Mouse (Mus musculus): ENCODE data around the gene Atraid. TPM values are rescaled to one million over a fixed set of nuclear protein-coding genes. Genes with fewer than 3 reads are reported as not detected.

Gene Atraid
- polyA plus RNA-seq, 1 experiment from 2014 or later = 107 TPM

DNA sequence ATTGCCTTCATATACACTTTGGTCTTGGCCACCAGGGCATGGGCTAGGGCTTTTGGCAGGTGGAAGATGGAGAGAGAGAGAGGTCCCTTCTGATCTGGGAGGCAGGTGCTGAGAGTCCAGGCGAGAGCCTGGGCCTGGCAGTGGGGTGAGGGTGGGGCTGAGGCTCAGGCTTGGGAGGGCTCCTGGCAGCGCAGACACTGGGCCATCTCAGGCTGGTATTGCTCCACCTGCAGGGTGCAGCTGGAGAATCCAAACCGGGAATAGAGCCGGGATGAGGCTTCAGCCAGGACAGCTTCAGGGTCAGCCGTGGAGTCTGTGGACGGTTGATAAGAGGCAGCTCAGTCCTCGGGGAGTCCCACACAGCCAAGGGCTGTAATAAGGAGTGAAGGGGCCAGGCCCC is 38.5 kb downstream of the Atraid start:
- Histone ChIP-seq H3K4me1 (ENCODE audit: control insufficient read depth, insufficient read depth, low read length) (peaks cover 3% of the 10 kb centered on the region; the same call in 1 of the 2 replicates), H3K4me2 (no peak overlapping the region), H3K27ac (ENCODE audit: low read depth, low read length) (no peak overlapping the region), H3K4me3 (ENCODE audit: low read depth, low read length) (no peak overlapping the region), H3K36me3 (ENCODE audit: control insufficient read depth, insufficient read depth, low read length) (no peaks in the 10 kb centered on the region), H3K27me3 (ENCODE audit: control insufficient read depth, insufficient read depth, low read length) (peaks cover 13% of the 10 kb centered on the region), H3K9ac (ENCODE audit: low read length) (no peak overlapping the region), H3K9me3 (ENCODE audit: control insufficient read depth, low read length) (no peaks in the 10 kb centered on the region)
- 30% methylated on average over 7 of the region's 7 CpGs for WGBS
- DNase-seq (ENCODE audit: low spot score, missing footprints) (no peak), ATAC-seq (ENCODE audit: low FRiP score) (peak; percentile 14; the same call in 1 of the 2 replicates)

DNA sequence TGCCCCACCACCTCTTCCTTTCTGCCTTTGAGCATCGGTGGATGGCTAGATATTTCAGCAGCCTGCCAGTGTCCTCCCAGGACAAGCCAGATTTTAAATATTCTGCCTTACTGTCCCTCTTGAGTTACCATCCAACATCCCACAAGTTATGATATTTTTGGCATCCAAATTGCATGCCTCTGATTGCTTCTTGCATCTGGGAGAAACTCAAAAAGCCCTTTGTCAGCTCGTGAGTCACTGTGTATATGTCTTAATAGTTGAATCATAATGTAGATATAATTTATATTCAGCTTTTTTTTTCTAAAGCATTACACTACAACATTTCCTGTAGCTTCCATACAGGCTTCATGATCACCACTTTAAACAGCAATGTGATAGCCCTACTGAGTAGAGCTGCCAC is 39.0 kb downstream of the Atraid start:
- 77% methylated on average over 2 of the region's 2 CpGs for WGBS
- Histone ChIP-seq H3K4me2 (no peak overlapping the region), H3K9ac (ENCODE audit: low read length) (no peak overlapping the region), H3K9me3 (ENCODE audit: control insufficient read depth, low read length) (no peaks in the 10 kb centered on the region), H3K4me1 (ENCODE audit: control insufficient read depth, insufficient read depth, low read length) (peaks cover 3% of the 10 kb centered on the region; the same call in 1 of the 2 replicates), H3K36me3 (ENCODE audit: control insufficient read depth, insufficient read depth, low read length) (no peaks in the 10 kb centered on the region), H3K27me3 (ENCODE audit: control insufficient read depth, insufficient read depth, low read length) (peaks cover 18% of the 10 kb centered on the region), H3K27ac (ENCODE audit: low read depth, low read length) (no peak overlapping the region), H3K4me3 (ENCODE audit: low read depth, low read length) (no peak overlapping the region)
- DNase-seq (ENCODE audit: low spot score, missing footprints) (no peak), ATAC-seq (ENCODE audit: low FRiP score) (no peak)

DNA sequence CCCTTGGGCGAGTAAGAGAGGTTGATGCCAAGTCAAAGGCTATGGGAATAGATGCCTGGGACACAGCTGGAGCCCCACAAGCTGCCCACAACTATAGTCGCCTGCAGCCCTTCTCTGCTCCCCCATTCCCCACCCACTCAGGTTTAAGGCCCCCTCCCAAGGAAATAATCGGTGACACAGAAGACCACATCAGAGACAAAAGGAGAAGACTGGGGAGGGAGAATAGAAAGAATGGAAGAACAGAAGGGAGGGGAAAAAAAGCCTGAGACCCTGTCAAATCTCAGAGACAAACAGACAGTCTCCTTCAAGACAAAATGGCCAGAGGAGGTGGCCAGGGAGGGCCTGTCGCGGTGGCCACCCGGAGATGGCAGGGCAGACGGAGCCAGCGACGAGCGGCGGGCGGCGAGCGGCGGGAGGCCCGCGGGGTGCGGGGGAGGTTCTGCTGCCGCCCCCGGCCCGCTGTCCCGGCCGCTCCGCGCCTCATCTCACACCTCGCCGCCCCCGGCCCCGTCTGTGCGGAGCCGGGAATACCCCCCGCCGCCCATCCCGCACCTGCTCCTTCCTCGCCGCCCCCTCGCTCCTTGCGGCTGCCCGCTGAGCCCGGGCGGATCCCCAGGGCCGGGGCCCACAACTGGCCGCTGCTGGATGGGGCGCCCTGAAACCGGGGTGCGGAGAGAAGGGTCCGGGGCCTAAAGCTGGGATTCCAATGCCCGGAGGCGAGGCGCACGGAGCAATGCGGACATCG is 44.3 kb downstream of the Atraid start:
- H3K4me1 ChIP-seq (ENCODE audit: control insufficient read depth, insufficient read depth, low read length) = peaks cover 20% of the 10 kb centered on the region
- peak; percentile 91 for DNase-seq (ENCODE audit: low spot score, missing footprints)

DNA sequence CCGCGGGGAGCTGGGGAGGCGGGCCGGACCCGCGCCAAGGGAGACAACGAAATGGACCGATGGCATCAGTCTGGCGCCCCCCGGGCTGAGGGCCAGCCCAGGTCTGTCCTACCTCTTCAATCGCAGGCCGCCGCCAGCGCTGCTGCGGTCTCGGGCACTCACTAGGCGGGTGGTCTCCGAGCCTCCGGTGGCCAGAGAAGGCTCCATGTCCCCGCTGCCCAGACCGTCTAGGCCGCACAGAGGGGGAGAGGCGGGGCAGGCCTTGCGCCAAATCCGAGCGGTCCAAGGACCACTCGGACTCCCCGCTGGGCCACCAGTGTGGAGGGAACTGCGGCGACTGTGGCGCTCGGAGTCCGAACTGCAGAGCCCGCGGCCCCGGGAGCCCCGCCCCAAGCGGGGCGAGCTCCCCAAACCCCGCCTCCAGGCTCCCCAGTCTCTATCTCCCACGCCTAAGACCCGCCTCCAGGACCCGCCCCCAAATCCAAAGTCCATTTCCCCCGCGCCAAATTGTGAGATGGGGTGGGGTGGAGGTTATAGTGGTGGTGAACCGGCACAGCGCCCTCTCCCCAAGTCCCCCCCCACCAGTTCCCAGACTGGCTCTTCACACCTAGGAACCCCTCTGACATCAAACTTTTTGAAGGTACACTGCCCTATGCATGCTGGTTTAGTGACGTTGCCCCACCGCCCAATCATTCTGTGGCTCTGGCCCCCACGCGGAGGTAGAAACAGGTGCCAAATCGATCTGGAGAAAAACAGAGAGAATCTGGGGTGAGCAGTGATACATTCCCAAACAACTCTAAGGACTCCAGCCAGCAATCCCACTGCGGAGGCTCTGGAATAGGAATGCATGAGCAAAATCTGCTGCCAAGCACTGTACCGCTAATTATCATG is 45.3 kb downstream of the Atraid start:
- peak overlapping the region; percentile 57 for H3K9ac ChIP-seq (ENCODE audit: low read length)
- H3K4me2 ChIP-seq = peak overlapping the region; percentile 58
- under 1% methylated on average over 45 of the region's 54 CpGs for WGBS
- peaks cover 69% of the 10 kb centered on the region for H3K27me3 ChIP-seq (ENCODE audit: control insufficient read depth, insufficient read depth, low read length)
- peaks cover 20% of the 10 kb centered on the region for H3K4me1 ChIP-seq (ENCODE audit: control insufficient read depth, insufficient read depth, low read length)
- peak overlapping the region; percentile 45 for H3K4me3 ChIP-seq (ENCODE audit: low read depth, low read length)
- no peaks in the 10 kb centered on the region for H3K9me3 ChIP-seq (ENCODE audit: control insufficient read depth, low read length)
- H3K27ac ChIP-seq (ENCODE audit: low read depth, low read length) = no peak overlapping the region
- DNase-seq (ENCODE audit: low spot score, missing footprints) = peak; percentile 94
- ATAC-seq (ENCODE audit: low FRiP score) = peak; percentile 70
- H3K36me3 ChIP-seq (ENCODE audit: control insufficient read depth, insufficient read depth, low read length) = no peaks in the 10 kb centered on the region

More for the DNA sequence above, 44.3 kb downstream of the Atraid start:
- 2% methylated on average over 51 of the region's 53 CpGs for WGBS
- H3K36me3 ChIP-seq (ENCODE audit: control insufficient read depth, insufficient read depth, low read length) = no peaks in the 10 kb centered on the region
- H3K4me3 ChIP-seq (ENCODE audit: low read depth, low read length) = peak overlapping the region; percentile 45
- ATAC-seq (ENCODE audit: low FRiP score) = 0 out of 2 replicates have a peak, but pooled peaks have one; percentile 5
- H3K27ac ChIP-seq (ENCODE audit: low read depth, low read length) = no peak overlapping the region
- peak overlapping the region; percentile 58 for H3K4me2 ChIP-seq
- no peaks in the 10 kb centered on the region for H3K9me3 ChIP-seq (ENCODE audit: control insufficient read depth, low read length)
- peak overlapping the region; percentile 57 for H3K9ac ChIP-seq (ENCODE audit: low read length)
- H3K27me3 ChIP-seq (ENCODE audit: control insufficient read depth, insufficient read depth, low read length) = peaks cover 69% of the 10 kb centered on the region

DNA sequence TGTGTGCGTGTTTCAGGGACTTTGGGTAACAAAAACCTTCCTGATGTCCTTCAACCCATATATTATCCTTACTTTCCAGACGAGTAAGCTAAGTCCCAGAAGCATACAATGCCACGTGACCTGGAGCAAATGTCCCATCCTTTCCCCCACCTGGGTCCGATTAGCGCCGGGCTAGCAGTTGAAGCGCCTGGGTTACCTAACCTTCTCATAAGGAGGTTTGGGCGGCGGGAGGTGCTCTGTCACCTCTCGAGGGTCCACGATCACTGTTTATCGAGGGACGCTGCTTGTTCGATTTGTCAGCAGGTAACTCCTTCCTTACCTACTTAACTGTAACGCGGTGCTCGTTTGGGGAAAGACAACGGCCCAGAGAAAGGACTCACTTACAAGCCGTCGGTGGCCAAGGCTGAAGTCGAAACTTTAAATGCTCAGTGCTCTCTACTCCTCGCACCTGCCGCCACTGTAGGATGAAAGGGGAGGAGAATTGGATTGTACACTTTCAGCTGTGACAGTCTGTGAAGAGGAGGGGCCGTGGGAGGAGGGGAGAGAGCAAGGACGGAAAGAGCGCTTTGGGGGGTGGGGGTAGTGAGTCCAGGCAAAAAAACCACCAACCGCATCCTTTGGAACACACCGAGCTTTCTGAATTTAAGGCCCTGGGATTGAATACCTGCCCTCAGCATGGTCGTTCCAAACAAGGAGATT is 46.1 kb downstream of the Atraid start:
- Histone ChIP-seq H3K4me1 (ENCODE audit: control insufficient read depth, insufficient read depth, low read length) (peaks cover 20% of the 10 kb centered on the region), H3K4me3 (ENCODE audit: low read depth, low read length) (peak overlapping the region; percentile 15; the same call in 1 of the 2 replicates), H3K9ac (ENCODE audit: low read length) (no peak overlapping the region), H3K27ac (ENCODE audit: low read depth, low read length) (no peak overlapping the region), H3K27me3 (ENCODE audit: control insufficient read depth, insufficient read depth, low read length) (peaks cover 69% of the 10 kb centered on the region), H3K4me2 (peak overlapping the region; percentile 10; the same call in 1 of the 2 replicates), H3K36me3 (ENCODE audit: control insufficient read depth, insufficient read depth, low read length) (no peaks in the 10 kb centered on the region), H3K9me3 (ENCODE audit: control insufficient read depth, low read length) (no peaks in the 10 kb centered on the region)
- 3% methylated on average over 29 of the region's 29 CpGs for WGBS
- DNase-seq (ENCODE audit: low spot score, missing footprints) (peak; percentile 90), ATAC-seq (ENCODE audit: low FRiP score) (no peak)

DNA sequence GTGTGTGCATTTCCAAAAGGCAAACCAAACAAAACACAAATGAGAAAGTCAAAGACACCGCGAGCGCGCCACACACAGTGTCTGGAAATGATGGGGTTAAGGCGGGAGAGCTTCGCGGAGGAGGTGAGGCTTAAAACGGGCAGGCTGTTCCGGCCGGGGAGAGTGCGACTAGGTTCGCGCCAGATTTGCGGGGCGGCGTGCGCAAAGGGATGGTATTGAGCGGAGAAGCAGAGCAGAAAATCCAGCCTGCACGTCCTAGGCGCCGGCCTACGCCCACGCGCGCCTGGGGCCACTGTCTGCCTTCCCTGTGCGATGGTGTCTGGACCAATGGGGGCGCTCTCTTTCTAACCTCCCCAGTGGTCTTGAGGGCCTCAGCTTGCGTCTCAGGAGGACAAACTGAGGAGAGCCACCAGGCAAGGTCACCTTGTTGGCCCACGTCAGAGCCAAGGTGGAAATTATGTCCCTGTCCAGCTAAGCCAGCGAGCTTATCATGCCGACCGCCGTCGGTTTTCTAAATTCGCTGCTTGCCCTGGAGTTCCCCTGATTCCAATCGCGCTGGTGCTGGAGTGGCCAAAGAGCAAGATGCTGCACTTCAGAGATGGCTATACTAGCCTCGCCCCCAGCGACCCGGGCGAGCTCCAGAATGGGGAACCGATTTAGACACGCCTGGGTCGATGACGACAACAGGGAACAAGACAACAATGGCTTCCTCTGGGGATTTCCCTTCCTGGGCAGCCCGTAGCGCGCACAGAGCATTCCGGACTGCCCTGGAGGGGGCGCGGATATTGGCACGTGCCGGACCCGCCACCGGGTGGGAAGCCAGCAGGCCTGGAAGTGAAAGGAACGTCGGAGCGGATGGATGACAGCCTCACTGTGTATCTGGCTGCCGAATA is 46.9 kb downstream of the Atraid start:
- no peaks in the 10 kb centered on the region for H3K9me3 ChIP-seq (ENCODE audit: control insufficient read depth, low read length)
- WGBS = under 1% methylated on average over 59 of the region's 59 CpGs
- H3K4me3 ChIP-seq (ENCODE audit: low read depth, low read length) = peak overlapping the region; percentile 15
- H3K9ac ChIP-seq (ENCODE audit: low read length) = no peak overlapping the region
- H3K4me1 ChIP-seq (ENCODE audit: control insufficient read depth, insufficient read depth, low read length) = peaks cover 20% of the 10 kb centered on the region
- H3K4me2 ChIP-seq = peak overlapping the region; percentile 34
- ATAC-seq (ENCODE audit: low FRiP score) (peak; percentile 33; the same call in 1 of the 2 replicates), DNase-seq (ENCODE audit: low spot score, missing footprints) (peak; percentile 93)
- H3K27me3 ChIP-seq (ENCODE audit: control insufficient read depth, insufficient read depth, low read length) = peaks cover 69% of the 10 kb centered on the region
- no peak overlapping the region for H3K27ac ChIP-seq (ENCODE audit: low read depth, low read length)
- H3K36me3 ChIP-seq (ENCODE audit: control insufficient read depth, insufficient read depth, low read length) = no peaks in the 10 kb centered on the region

DNA sequence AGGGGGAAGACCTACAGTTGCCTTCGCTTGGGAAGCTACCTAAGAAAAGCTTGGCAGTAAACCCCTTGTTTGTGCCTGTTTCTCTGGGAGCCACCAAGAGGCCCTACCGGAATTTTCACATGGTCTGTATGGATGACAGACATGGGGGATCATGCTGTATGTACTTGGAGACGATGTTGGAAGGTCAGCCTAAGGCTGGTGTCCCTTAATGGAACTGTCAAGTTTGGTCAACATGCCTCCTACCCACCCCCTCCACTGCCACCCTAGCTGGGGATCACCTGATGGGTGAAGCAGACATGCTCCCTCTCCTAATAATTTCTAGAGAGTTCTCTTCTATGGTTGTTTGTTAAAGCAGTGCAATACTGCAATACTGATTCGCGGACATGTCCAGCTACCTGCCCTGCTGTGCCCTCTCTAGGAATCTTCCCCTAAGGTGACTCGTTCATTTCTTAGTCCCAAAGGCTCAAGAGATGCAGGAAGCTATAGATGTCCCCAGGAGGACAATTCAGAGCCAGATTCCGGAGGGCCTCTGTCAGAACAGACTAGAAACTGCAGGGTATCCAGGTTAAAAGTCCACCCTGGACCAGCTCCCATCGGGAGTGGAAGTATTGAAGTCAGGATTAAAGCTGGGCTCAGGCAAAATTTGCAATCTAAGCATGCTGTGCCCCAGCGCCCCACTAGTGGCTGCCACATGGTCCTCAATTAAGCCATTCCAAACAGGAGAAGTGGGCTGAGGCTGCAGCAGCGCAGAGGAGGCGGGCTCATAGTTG is 47.8 kb downstream of the Atraid start:
- H3K4me3 ChIP-seq (ENCODE audit: low read depth, low read length) = no peak overlapping the region
- H3K27me3 ChIP-seq (ENCODE audit: control insufficient read depth, insufficient read depth, low read length) = peaks cover 63% of the 10 kb centered on the region
- peaks cover 20% of the 10 kb centered on the region for H3K4me1 ChIP-seq (ENCODE audit: control insufficient read depth, insufficient read depth, low read length)
- 23% methylated on average over 11 of the region's 11 CpGs for WGBS
- H3K27ac ChIP-seq (ENCODE audit: low read depth, low read length) = no peak overlapping the region
- DNase-seq (ENCODE audit: low spot score, missing footprints) (peak; percentile 91), ATAC-seq (ENCODE audit: low FRiP score) (no peak; the same call in 1 of the 2 replicates)
- H3K36me3 ChIP-seq (ENCODE audit: control insufficient read depth, insufficient read depth, low read length) = no peaks in the 10 kb centered on the region
- H3K9me3 ChIP-seq (ENCODE audit: control insufficient read depth, low read length) = no peaks in the 10 kb centered on the region
- no peak overlapping the region for H3K9ac ChIP-seq (ENCODE audit: low read length)
- peak overlapping the region; percentile 34 for H3K4me2 ChIP-seq
